Mouse (Mus musculus) cerebellum, adult 2 months (tissue): ENCODE results near the gene Bahcc1.

Source experiments
- CTCF ChIP-seq: fragments of 200-500 bp; IDR thresholded peaks from 2 replicates; pipeline ENCODE4 v1.5.1; 2011; ENCODE audit warnings: low read depth, mild to moderate bottlenecking, control low read depth, low read length, moderate library complexity, borderline replicate concordance; ENCODE audit not compliant: insufficient read depth
- POLR2A ChIP-seq: fragments of 200-500 bp; IDR thresholded peaks from 2 replicates; pipeline ENCODE4 v1.6.1; 2011; ENCODE audit warnings: low read length, control low read depth, borderline replicate concordance; ENCODE audit not compliant: insufficient read depth

DNA sequence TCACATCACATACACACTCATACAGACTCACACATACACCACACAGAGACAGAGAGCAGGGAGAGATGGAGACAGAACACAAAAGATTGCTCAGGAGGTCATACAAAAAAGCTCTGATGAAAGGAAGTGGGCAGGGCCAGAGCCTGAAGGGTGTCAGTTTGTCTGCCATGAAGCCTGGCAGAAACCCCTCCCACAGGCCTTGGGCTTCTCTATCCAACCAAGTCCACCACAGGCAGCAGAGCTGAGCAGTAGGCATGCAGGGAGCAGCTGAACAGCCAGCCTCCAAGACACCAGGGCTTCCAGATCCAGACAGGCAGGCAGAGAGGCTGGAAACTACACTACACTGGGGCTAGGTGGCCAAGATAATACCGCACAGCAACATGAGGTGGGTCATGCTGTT lies 61.0 kb downstream of the Bahcc1 start:
- no peak for TF ChIP-seq CTCF
- no peak for TF ChIP-seq POLR2A
